Comparison of ENCODE assay signal across 23 mouse cellular contexts in the genomic region with DNA sequence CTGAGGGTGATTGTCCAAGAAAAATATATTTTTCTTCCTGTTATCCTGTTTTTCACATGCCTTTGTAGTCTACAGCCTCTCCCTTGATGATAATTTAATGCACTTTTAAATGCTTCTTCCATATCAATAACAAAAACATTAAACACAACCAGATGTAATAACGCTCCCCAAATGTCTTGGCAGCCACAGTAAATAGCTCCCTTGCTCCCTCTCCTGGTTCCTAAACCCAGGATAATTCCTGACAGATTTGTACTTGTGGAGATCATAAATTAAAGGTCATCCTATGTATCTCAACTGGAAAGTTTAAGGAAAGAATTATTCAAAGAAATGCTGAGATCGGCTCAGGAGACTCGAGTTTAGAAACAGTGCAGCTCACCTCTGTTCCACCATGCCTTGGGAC.
DNase-seq lines count a peak whose midpoint lies in the region; ATAC-seq and TF ChIP-seq lines count a peak whose summit lies in the region.
"Had no signal": no experiment of that assay in that cellular context is flagged by ENCODE, and none has a peak within 500 bp of the region (broad histone marks: within the 10 kb centered on the region; RNA-seq: fewer than 3 reads in every experiment).

No protein-coding gene starts in this region.

- no peak overlapping the region for H3K9ac ChIP-seq in heart, postnatal 0 days (replicated peaks; ENCODE audit: low read depth, low read length)
- no peak overlapping the region for H3K9ac ChIP-seq in heart, embryonic 11.5 days (ENCODE audit: low read depth, low read length)
- H3K9ac ChIP-seq in limb, embryonic 14.5 days (ENCODE audit: low read depth, low read length, severe bottlenecking): no peak overlapping the region
- no peak overlapping the region for H3K9ac ChIP-seq in CH12.LX (ENCODE audit: insufficient read depth, low read depth)
- H3K9ac ChIP-seq in MEL (ENCODE audit: control insufficient read depth, low read depth, low read length, poor library complexity, severe bottlenecking): no peak overlapping the region
- H3K9ac ChIP-seq: embryonic facial prominence, embryonic 12.5 days; forebrain, embryonic 15.5 days; heart, embryonic 15.5 days had no signal

- H3K9me3 ChIP-seq in heart, postnatal 0 days (replicated peaks; ENCODE audit: control insufficient read depth, low read length): no peaks in the 10 kb centered on the region
- H3K9me3 ChIP-seq in heart, embryonic 11.5 days (replicated peaks; ENCODE audit: control insufficient read depth, low read length): no peaks in the 10 kb centered on the region
- no peaks in the 10 kb centered on the region for H3K9me3 ChIP-seq in limb, embryonic 14.5 days (ENCODE audit: control insufficient read depth, low read length)
- no peaks in the 10 kb centered on the region for H3K9me3 ChIP-seq in limb, embryonic 10.5 days (replicated peaks)
- H3K9me3 ChIP-seq in CH12.LX (replicated peaks; ENCODE audit: low read length) (no peaks in the 10 kb centered on the region), MEL (replicated peaks; ENCODE audit: insufficient read depth, low read length) (no peaks in the 10 kb centered on the region)
- H3K9me3 ChIP-seq: embryonic facial prominence, embryonic 12.5 days; forebrain, embryonic 15.5 days; heart, embryonic 15.5 days; hindbrain, embryonic 10.5 days had no signal

- TF ChIP-seq RAD21 in CH12.LX (IDR thresholded peaks at IDR 0.05; ENCODE audit: low read depth, low read length) (peak; percentile 30), MEL (IDR thresholded peaks at IDR 0.05; ENCODE audit: low read depth, low read length) (no peak)

- TF ChIP-seq POLR2A in limb, embryonic 14.5 days (IDR thresholded peaks at IDR 0.05; ENCODE audit: borderline replicate concordance, extremely low read depth, insufficient read depth, insufficient read length): no peak
- TF ChIP-seq POLR2A in CH12.LX (IDR thresholded peaks at IDR 0.05; ENCODE audit: low read depth, low read length) (no peak), MEL (IDR thresholded peaks at IDR 0.05; ENCODE audit: control insufficient read depth in 1 of 2, insufficient read depth in 1 of 2, low read depth in 1 of 2, low read length in 2 of 2, poor library complexity in 1 of 2) (no peak)

- H3K27ac ChIP-seq in heart, postnatal 0 days (ENCODE audit: low read depth): no peak overlapping the region
- H3K27ac ChIP-seq in heart, embryonic 11.5 days (ENCODE audit: low read depth, low read length): no peak overlapping the region
- H3K27ac ChIP-seq in limb, embryonic 14.5 days (replicated peaks; ENCODE audit: low read depth, low read length): no peak overlapping the region
- no peak overlapping the region for H3K27ac ChIP-seq in limb, embryonic 10.5 days
- H3K27ac ChIP-seq in CH12.LX (ENCODE audit: insufficient read depth, low read depth) (no peak overlapping the region), MEL (ENCODE audit: control insufficient read depth, low read depth, low read length) (no peak overlapping the region)
- H3K27ac ChIP-seq: embryonic facial prominence, embryonic 12.5 days; forebrain, embryonic 15.5 days; heart, embryonic 15.5 days; hindbrain, embryonic 10.5 days; macrophage had no signal

- no peaks in the 10 kb centered on the region for H3K36me3 ChIP-seq in heart, postnatal 0 days (replicated peaks; ENCODE audit: control insufficient read depth, insufficient read depth, low read length)
- H3K36me3 ChIP-seq in heart, embryonic 11.5 days (ENCODE audit: control insufficient read depth, insufficient read depth, low read length): no peaks in the 10 kb centered on the region
- H3K36me3 ChIP-seq in limb, embryonic 14.5 days (ENCODE audit: control insufficient read depth, insufficient read depth, low read length): no peaks in the 10 kb centered on the region
- H3K36me3 ChIP-seq in limb, embryonic 10.5 days: no peaks in the 10 kb centered on the region
- no peaks in the 10 kb centered on the region for H3K36me3 ChIP-seq in CH12.LX (replicated peaks in 1 of 2; ENCODE audit: control insufficient read depth in 1 of 2, insufficient read depth in 1 of 2, low read length in 1 of 2)
- H3K36me3 ChIP-seq in MEL (ENCODE audit: control insufficient read depth in 1 of 2, insufficient read depth in 2 of 2, low read length in 2 of 2): no peaks in the 10 kb centered on the region
- H3K36me3 ChIP-seq: embryonic facial prominence, embryonic 12.5 days; forebrain, embryonic 15.5 days; heart, embryonic 15.5 days; hindbrain, embryonic 10.5 days had no signal

- H3K4me1 ChIP-seq in heart, postnatal 0 days (ENCODE audit: control insufficient read depth, insufficient read depth): no peaks in the 10 kb centered on the region
- H3K4me1 ChIP-seq in heart, embryonic 11.5 days (ENCODE audit: control insufficient read depth, insufficient read depth, low read length): no peaks in the 10 kb centered on the region
- no peaks in the 10 kb centered on the region for H3K4me1 ChIP-seq in limb, embryonic 14.5 days (ENCODE audit: control insufficient read depth, insufficient read depth, low read length)
- H3K4me1 ChIP-seq in limb, embryonic 10.5 days: no peaks in the 10 kb centered on the region
- H3K4me1 ChIP-seq in CH12.LX (ENCODE audit: control insufficient read depth in 1 of 2, insufficient read depth in 2 of 2) (peaks cover 0 to 6% of the 10 kb centered on the region in 2 experiments; a peak in 1 of 4 replicates), MEL (ENCODE audit: control insufficient read depth in 1 of 2, insufficient read depth in 2 of 2, low read length in 2 of 2) (no peaks in the 10 kb centered on the region)
- H3K4me1 ChIP-seq: embryonic facial prominence, embryonic 12.5 days; heart, embryonic 15.5 days had no signal

- in situ Hi-C loops in CH12.LX (cut with MboI; ENCODE audit: low pct_ligation_motif_present, low pct_unique_long_range_greater_than_20kb, low sequenced_read_pairs): no loop called here

- no peak overlapping the region for H3K4me2 ChIP-seq in heart, postnatal 0 days (ENCODE audit: low read depth, low read length)
- no peak overlapping the region for H3K4me2 ChIP-seq in heart, embryonic 11.5 days
- H3K4me2 ChIP-seq in limb, embryonic 14.5 days (replicated peaks; ENCODE audit: low read depth, low read length, severe bottlenecking): no peak overlapping the region
- H3K4me2 ChIP-seq in CH12.LX (ENCODE audit: insufficient read depth, low read depth, poor library complexity, severe bottlenecking): no peak overlapping the region
- H3K4me2 ChIP-seq: embryonic facial prominence, embryonic 12.5 days; forebrain, embryonic 15.5 days; heart, embryonic 15.5 days; midbrain, embryonic 11.5 days had no signal

- no peaks in the 10 kb centered on the region for H3K79me2 ChIP-seq in CH12.LX (replicated peaks; ENCODE audit: control insufficient read depth, extremely low read depth, insufficient read depth, poor library complexity, severe bottlenecking)
- H3K79me2 ChIP-seq in MEL (ENCODE audit: control insufficient read depth, insufficient read depth, low read length, poor library complexity): no peaks in the 10 kb centered on the region

- no peak for ATAC-seq in heart, postnatal 0 days (ENCODE audit: insufficient read depth, low read depth)
- no peak for ATAC-seq in heart, embryonic 11.5 days (replicated peaks; ENCODE audit: insufficient number of reproducible peaks, low FRiP score, low TSS enrichment)
- no peak for ATAC-seq in limb, embryonic 14.5 days (ENCODE audit: low FRiP score, low read depth)
- ATAC-seq in granulocyte monocyte progenitor cell, adult 5-6 weeks (replicated peaks; ENCODE audit: poor library complexity, severe bottlenecking): no peak
- ATAC-seq: activated CD4-positive, CD25-positive, alpha-beta regulatory T cell, adult 4 months; forebrain, embryonic 15.5 days had no signal

- H3K27me3 ChIP-seq in heart, postnatal 0 days (ENCODE audit: control insufficient read depth, insufficient read depth, low read length): no peaks in the 10 kb centered on the region
- no peaks in the 10 kb centered on the region for H3K27me3 ChIP-seq in heart, embryonic 11.5 days (ENCODE audit: control insufficient read depth, insufficient read depth, low read length)
- no peaks in the 10 kb centered on the region for H3K27me3 ChIP-seq in limb, embryonic 14.5 days (ENCODE audit: control insufficient read depth, insufficient read depth, low read length)
- no peaks in the 10 kb centered on the region for H3K27me3 ChIP-seq in limb, embryonic 10.5 days (ENCODE audit: low read depth, poor library complexity, severe bottlenecking)
- H3K27me3 ChIP-seq in CH12.LX (replicated peaks) (no peaks in the 10 kb centered on the region), MEL (ENCODE audit: control insufficient read depth in 1 of 2, insufficient read depth in 2 of 2, low read length in 2 of 2) (no peaks in the 10 kb centered on the region)
- H3K27me3 ChIP-seq: embryonic facial prominence, embryonic 12.5 days; forebrain, embryonic 15.5 days; heart, embryonic 15.5 days had no signal

- no peak for DNase-seq in heart, postnatal 0 days (ENCODE audit: low spot score)
- peak; percentile 48 for DNase-seq in limb, embryonic 14.5 days (ENCODE audit: low spot score)
- no peak for DNase-seq in limb, embryonic 10.5 days (ENCODE audit: low spot score)
- DNase-seq in CH12.LX (ENCODE audit: extremely low read depth): no peak
- DNase-seq in MEL (ENCODE audit: low read depth, low spot score): no peak
- DNase-seq: adrenal gland, postnatal 14 days; cerebellum, adult 18-20 months; cerebellum, postnatal 25 days; kidney, adult 9 months; liver; right cerebral cortex, postnatal 14 days; spleen, adult 18-20 months; thymus, postnatal 36 days had no signal

- WGBS in heart, postnatal 0 days: 61% methylated on average over 3 of the region's 3 CpGs
- 82% methylated on average over 3 of the region's 3 CpGs for WGBS in heart, embryonic 11.5 days (ENCODE audit: insufficient replicate concordance)
- WGBS in limb, embryonic 14.5 days: 63% methylated on average over 3 of the region's 3 CpGs
- 86% methylated on average over 3 of the region's 3 CpGs for WGBS in limb, embryonic 10.5 days

- no peak for TF ChIP-seq EP300 in heart, postnatal 0 days (IDR thresholded peaks at IDR 0.05; ENCODE audit: low read depth)
- TF ChIP-seq EP300 in CH12.LX (IDR thresholded peaks at IDR 0.05; ENCODE audit: low read length) (no peak), MEL (IDR thresholded peaks at IDR 0.05; ENCODE audit: low read depth in 1 of 2, low read length in 2 of 2) (no peak)

- TF ChIP-seq CTCF in heart, postnatal 0 days (IDR thresholded peaks at IDR 0.05; ENCODE audit: low read depth): 0 out of 2 replicates have a peak, but pooled peaks have one; percentile 9
- peak in 1 of 2 experiments; percentile 34; a peak in 2 of 4 replicates for TF ChIP-seq CTCF in CH12.LX (conservative IDR thresholded peaks at IDR 0.05 in 1 of 2, IDR thresholded peaks at IDR 0.05 in 1 of 2; ENCODE audit: low read depth in 2 of 2, low read length in 2 of 2)
- TF ChIP-seq CTCF in MEL (IDR thresholded peaks at IDR 0.05 in 2 of 3, conservative IDR thresholded peaks at IDR 0.05 in 1 of 3; ENCODE audit: control insufficient read depth in 1 of 3, insufficient read depth in 1 of 3, low read depth in 2 of 3, low read length in 3 of 3, poor library complexity in 1 of 3, severe bottlenecking in 1 of 3): no peak; a peak in 1 of 6 replicates

- H3K4me3 ChIP-seq in heart, postnatal 0 days (ENCODE audit: low read depth, low read length): no peak overlapping the region
- no peak overlapping the region for H3K4me3 ChIP-seq in heart, embryonic 11.5 days (ENCODE audit: low read depth, low read length)
- no peak overlapping the region for H3K4me3 ChIP-seq in limb, embryonic 14.5 days (replicated peaks; ENCODE audit: low read length)
- H3K4me3 ChIP-seq in limb, embryonic 10.5 days: no peak overlapping the region
- no peak overlapping the region for H3K4me3 ChIP-seq in CH12.LX (replicated peaks in 1 of 3; ENCODE audit: low read depth in 2 of 3, low read length in 2 of 3, poor library complexity in 1 of 3)
- H3K4me3 ChIP-seq in MEL (ENCODE audit: control insufficient read depth in 1 of 2, insufficient read depth in 1 of 2, low read depth in 2 of 2, low read length in 2 of 2): no peak overlapping the region
- H3K4me3 ChIP-seq: embryonic facial prominence, embryonic 12.5 days; forebrain, embryonic 15.5 days; heart, embryonic 15.5 days; hindbrain, embryonic 10.5 days; myocyte had no signal

- dilution Hi-C loops in CH12.LX (cut with MboI; ENCODE audit: extremely low pct_ligation_motif_present, extremely low pct_unique_long_range_greater_than_20kb, low sequenced_read_pairs): no loop called here
